Mouse (Mus musculus): ENCODE results near the gene Klhl34. TPM values are rescaled to one million over a fixed set of nuclear protein-coding genes. Genes with fewer than 3 reads are reported as not detected.

The Klhl34 gene
- total RNA-seq (2021), result not detected

DNA sequence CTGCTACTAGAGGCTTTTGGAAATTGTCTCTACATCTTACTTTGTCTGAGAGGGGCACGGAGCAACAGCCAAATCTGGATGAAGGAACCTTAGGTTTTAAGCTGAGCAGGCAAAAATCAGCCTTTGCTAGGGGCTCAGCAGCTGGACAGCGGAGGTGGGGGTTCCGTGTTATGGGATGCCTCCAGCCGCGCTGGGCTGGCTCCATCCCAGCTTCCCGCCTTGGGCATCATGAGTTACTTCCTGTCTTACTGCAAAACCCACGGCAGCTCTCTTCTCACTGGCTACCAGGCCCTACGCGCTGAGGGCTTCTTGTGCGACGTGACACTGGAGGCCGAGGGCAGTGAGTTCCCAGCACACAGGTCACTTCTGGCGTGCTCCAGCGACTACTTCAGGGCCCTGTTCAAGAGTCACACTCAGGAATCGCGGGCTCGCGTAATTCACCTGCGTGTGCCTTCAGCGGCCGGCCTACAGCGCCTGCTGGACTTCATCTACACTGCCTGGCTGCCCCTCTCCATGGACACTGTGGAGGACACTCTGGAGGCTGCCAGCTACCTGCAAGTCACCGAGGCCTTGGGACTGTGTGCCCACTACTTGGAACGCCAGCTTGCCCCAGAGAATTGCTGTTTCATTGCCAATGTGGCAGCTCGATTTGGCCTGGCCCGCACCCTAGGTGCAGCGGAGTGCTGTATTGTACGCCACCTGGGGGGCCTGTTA lies at the start of gene Klhl34:
Klhl34 (plus strand) TSS at position 229 of the 714 bp plus-strand sequence.
- DNase-seq (ENCODE audit: extremely low spot score in 1 of 2, low spot score in 1 of 2), result no peak

DNA sequence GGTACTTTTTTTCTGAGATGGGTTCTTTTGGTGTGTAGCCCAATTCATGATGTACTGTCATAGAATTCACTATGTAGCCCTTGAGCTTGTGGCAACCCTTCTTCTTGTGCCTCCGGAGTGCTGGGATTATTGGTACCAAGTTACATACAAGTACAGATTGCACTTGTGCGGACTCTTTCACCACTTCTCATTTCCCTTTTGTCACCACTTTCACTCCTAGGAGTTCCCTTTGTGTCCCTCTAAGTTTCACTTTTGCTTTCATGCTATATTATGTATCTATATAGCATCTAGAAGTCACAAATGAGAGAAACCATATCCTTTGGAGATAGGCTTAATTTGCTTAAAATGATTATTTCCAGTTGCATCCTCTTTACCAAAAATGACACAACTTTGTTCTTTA lies 16.6 kb upstream of the Klhl34 start:
- no peak for DNase-seq (ENCODE audit: extremely low spot score in 1 of 2, low spot score in 1 of 2)

DNA sequence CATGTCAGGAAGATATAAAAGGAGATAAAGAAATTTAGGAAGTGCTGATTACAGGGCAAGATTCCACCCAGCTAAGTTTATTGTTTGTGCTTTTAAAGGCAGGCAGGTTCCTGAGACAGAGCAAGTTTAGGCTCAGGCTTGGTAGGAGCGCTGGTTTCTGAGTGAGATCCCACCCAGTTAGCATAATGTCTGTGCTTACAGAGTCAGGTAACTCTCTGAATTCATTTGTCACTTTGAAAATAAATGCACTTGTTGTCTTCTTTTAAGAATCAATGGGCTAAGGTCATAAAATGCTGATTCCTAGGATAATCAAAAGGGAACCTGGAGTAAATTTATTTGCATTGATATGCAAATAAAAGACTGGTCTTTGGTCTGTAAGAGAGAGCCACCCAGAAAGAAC lies 8.5 kb upstream of the Klhl34 start:
- no peak for DNase-seq (ENCODE audit: extremely low spot score in 1 of 2, low spot score in 1 of 2)

GRCm38 (mm10) chrX:157817571-157818206 lies 546 bp upstream of the Klhl34 start:
- no peak for DNase-seq (ENCODE audit: extremely low spot score in 1 of 2, low spot score in 1 of 2)

- no peak for DNase-seq (ENCODE audit: extremely low spot score in 1 of 2, low spot score in 1 of 2)
Observed at GRCm38 (mm10) chrX:157818921-157819260, 656 bp downstream of the Klhl34 start.

DNA sequence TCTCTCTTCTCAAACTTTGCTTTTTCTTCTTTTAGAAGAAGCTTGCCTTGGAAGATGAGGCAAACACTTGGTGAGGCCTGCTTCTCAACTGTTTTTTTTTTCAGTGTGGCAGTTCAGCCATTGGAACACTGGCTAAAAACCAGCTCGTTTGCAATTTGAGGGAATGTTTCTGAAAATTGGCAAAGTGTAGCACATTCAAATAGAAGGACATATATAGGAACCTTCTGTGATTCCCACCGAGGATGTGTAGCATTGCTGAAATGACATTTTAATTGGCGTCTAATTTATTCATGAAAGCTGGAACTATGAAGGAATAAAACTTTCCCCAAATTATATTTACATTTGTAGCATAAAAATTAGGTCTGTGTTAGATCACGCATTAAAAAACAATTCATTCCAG lies 11.7 kb downstream of the Klhl34 start:
- DNase-seq (ENCODE audit: extremely low spot score in 1 of 2, low spot score in 1 of 2), result no peak

Other genes starting within 250 kb of the Klhl34 start
- gene Yy2, start 249.4 kb upstream of the Klhl34 start, total RNA-seq (2021), result 1 to 10 TPM in 1 of 2 experiments, not detected in 1; 1.2 TPM
- 10 to 100 TPM; 27.2 to 32.2 TPM for gene Mbtps2, start 219.7 kb upstream of the Klhl34 start, total RNA-seq (2021)
- not detected for gene Smpx, start 119.5 kb upstream of the Klhl34 start, total RNA-seq (2021)
- 100 to 1,000 TPM; 227 to 284 TPM for gene Cnksr2, start 224.9 kb downstream of the Klhl34 start, total RNA-seq (2021)

Measured in layer of hippocampus, postnatal 25 days (tissue).